Mouse (Mus musculus) limb, embryonic 10.5 days (tissue): Measurements from ENCODE around the gene Eef1akmt1. TPM values are rescaled to one million over a fixed set of nuclear protein-coding genes. Genes with fewer than 3 reads are reported as not detected.

Experiments used
- DNase-seq: peaks from one replicate; pipeline ENCODE4 v3.0.0-alpha.2; 2017; ENCODE audit warnings: low spot score
- H3K27ac ChIP-seq: fragments of 300-500 bp; sonication (generic); 2 replicates; pipeline ENCODE4 v1.5.1; 2016; ENCODE audit warnings: mild to moderate bottlenecking
- H3K27me3 ChIP-seq: fragments of 300-500 bp; sonication (generic); 2 replicates; pipeline ENCODE4 v1.6.1; 2016; ENCODE audit warnings: low read depth, mild to moderate bottlenecking; ENCODE audit not compliant: poor library complexity, severe bottlenecking
- H3K36me3 ChIP-seq: fragments of 300-500 bp; sonication (generic); 2 replicates; pipeline ENCODE4 v1.6.1; 2016; ENCODE audit warnings: mild to moderate bottlenecking, moderate library complexity
- H3K4me1 ChIP-seq: fragments of 300-500 bp; sonication (generic); 2 replicates; pipeline ENCODE4 v1.6.1; 2016
- H3K4me3 ChIP-seq: fragments of 300-500 bp; sonication (generic); 2 replicates; pipeline ENCODE4 v1.5.1; 2016; ENCODE audit warnings: mild to moderate bottlenecking, moderate library complexity
- H3K9me3 ChIP-seq: fragments of 300-500 bp; sonication (generic); replicated peaks from 2 replicates; pipeline ENCODE4 v1.6.1; 2016; ENCODE audit warnings: mild to moderate bottlenecking
- WGBS: fragments of 180-500 bp; shearing (Covaris S2); methylation state at CpG from one replicate; pipeline ENCODE4 v1.1.7; 2016; 5-methylcytosine and 5-hydroxymethylcytosine counted together
- polyA plus RNA-seq: library from polyadenylated mRNA; unstranded; fragments of >200 nt; fragmentation: Nextera tagmentation; extraction: Ambion mirVana; gene quantifications from 2 replicates; pipeline ENCODE4 v1.2.1, GENCODE M21; 2016

Eef1akmt1 gene
- polyA plus RNA-seq, 1 experiment from 2014 or later, result 115 TPM

DNA sequence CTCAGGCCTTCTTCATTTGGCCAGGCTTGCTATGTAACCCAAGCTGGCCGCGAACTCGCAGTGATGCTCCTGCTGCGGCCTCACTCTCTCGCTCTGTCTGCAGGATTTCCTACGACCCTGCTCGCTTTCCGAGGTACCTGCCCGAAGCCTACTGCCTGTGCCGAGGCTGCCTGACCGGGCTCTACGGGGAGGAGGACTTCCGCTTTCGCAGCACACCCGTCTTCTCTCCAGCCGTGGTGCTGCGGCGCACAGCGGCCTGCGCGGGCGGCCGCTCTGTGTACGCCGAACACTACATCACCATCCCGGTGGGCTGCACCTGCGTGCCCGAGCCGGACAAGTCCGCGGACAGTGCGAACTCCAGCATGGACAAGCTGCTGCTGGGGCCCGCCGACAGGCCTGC is 29.2 kb downstream of the Eef1akmt1 start:
- DNase-seq, result no peak
- Histone ChIP-seq H3K36me3 (0 out of 2 replicates have a peak, but pooled peaks cover under 1% of the 10 kb centered on the region), H3K27ac (no peak overlapping the region), H3K27me3 (peaks cover 16% of the 10 kb centered on the region), H3K4me1 (peaks cover 16% of the 10 kb centered on the region), H3K4me3 (peak overlapping the region; percentile 20; the same call in 1 of the 2 replicates), H3K9me3 (no peaks in the 10 kb centered on the region)
- 63% methylated on average over 34 of the region's 34 CpGs for WGBS

DNA sequence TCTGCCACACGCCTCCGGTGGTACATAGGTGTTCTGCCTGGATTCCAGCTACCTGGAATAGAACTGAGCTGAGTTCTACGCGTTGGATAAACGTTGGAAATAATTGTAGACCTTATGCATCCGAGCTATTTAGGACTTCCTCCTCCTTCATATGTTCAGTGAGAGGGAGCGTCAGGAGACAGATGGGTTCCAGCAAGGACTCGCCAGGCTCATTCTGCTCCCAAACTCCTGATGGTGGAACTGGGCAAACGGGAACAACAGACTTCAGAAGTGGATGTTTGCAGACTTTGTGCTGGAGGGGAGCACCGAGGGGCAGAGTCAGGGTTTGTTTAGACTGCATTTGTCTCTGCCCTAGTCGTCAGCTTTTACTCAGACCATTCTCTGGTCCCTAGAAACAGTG is 30.7 kb downstream of the Eef1akmt1 start:
- DNase-seq, result no peak
- H3K27ac ChIP-seq, result no peak overlapping the region
- H3K9me3 ChIP-seq, result no peaks in the 10 kb centered on the region
- H3K27me3 ChIP-seq, result peaks cover 31% of the 10 kb centered on the region
- H3K4me3 ChIP-seq, result no peak overlapping the region
- no peaks in the 10 kb centered on the region for H3K36me3 ChIP-seq
- WGBS, result 85% methylated on average over 11 of the region's 11 CpGs
- H3K4me1 ChIP-seq, result peaks cover 5% of the 10 kb centered on the region; the same call in 1 of the 2 replicates

DNA sequence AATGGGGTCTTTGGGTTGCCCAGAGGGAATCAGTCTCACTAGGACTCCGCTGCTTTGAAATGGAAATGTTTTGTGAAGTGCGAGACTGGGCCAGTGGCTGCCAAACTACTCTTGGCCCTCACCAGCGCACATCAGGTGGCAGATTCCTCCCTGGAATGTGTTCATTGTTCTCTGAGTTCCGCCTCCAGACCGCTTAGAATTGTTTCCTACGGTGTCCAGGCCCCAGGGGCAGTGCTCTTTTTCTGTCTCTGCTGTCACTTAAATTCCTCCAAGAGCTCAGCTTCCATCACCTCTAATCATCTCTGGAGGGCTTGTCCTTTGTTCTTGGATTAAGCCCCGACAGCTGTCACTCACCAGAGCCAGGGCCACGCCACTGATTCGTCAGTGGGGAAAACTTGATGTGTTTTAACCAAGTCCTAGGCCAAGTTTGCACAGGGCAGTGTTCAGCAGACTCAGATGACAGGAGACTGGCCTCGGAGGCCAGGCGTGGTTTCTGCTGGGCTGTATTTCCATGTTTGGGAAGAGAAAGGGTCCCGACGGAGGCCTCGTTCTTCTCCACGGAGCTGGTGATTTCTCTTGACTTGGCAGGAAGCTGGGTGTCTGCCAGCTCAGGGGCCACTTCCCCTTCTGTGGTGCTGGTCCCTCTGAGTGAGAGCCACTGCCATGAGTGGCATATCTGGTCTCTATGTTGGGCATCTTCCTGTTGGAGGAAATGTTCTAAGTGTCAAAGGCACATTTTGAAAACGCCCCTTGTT is 34.0 kb downstream of the Eef1akmt1 start:
- Histone ChIP-seq H3K27ac (no peak overlapping the region), H3K4me3 (no peak overlapping the region), H3K4me1 (peaks cover 17% of the 10 kb centered on the region), H3K27me3 (peaks cover 56% of the 10 kb centered on the region), H3K36me3 (no peaks in the 10 kb centered on the region), H3K9me3 (no peaks in the 10 kb centered on the region)
- no peak for DNase-seq
- 22% methylated on average over 16 of the region's 16 CpGs for WGBS

DNA sequence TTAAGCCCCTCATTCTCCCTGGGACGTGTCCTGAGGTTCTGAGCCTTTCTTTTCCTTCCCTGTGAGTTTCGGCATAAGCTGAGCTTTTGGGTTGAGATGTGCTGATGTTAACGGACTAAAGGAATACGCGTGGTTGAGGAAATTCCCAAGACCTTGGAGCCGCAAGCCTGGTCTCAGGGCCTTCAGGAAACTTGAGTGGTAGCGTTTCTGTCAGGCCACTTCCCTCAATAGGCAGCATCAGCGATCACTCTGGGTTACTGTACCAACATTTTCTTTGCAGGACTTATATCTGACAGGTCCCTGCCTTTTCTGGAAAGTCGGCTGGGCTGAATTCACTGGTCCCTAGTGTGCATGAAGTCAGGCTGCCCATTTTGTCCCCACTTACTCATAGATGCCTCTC is 34.6 kb downstream of the Eef1akmt1 start:
- no peaks in the 10 kb centered on the region for H3K9me3 ChIP-seq
- H3K27me3 ChIP-seq, result peaks cover 50% of the 10 kb centered on the region
- peaks cover 17% of the 10 kb centered on the region for H3K4me1 ChIP-seq
- no peak for DNase-seq
- 49% methylated on average over 9 of the region's 9 CpGs for WGBS
- H3K27ac ChIP-seq, result no peak overlapping the region
- H3K4me3 ChIP-seq, result no peak overlapping the region
- no peaks in the 10 kb centered on the region for H3K36me3 ChIP-seq

DNA sequence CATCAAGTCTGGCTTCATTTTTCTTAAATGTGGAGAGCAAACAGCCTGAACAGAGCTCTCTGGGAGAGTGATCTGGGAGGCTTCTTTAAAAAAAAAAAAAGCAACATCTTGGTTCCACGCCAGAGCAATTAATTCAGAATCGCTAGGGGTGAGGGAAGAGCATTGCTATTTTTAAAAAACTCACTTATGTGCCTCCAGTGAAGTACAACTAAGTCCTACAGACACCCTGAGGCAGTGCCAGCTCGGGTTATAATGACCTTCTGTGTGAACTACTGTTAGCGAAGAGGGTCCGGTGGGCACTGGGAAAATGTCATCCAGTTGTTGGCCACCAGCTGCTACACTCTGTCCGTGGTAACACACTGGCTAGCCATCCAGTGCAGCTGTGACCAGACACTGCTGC is 35.8 kb downstream of the Eef1akmt1 start:
- H3K4me3 ChIP-seq, result no peak overlapping the region
- 87% methylated on average over 6 of the region's 6 CpGs for WGBS
- no peaks in the 10 kb centered on the region for H3K9me3 ChIP-seq
- no peak for DNase-seq
- H3K4me1 ChIP-seq, result peaks cover 17% of the 10 kb centered on the region
- no peak overlapping the region for H3K27ac ChIP-seq
- no peaks in the 10 kb centered on the region for H3K36me3 ChIP-seq
- H3K27me3 ChIP-seq, result peaks cover 50% of the 10 kb centered on the region

DNA sequence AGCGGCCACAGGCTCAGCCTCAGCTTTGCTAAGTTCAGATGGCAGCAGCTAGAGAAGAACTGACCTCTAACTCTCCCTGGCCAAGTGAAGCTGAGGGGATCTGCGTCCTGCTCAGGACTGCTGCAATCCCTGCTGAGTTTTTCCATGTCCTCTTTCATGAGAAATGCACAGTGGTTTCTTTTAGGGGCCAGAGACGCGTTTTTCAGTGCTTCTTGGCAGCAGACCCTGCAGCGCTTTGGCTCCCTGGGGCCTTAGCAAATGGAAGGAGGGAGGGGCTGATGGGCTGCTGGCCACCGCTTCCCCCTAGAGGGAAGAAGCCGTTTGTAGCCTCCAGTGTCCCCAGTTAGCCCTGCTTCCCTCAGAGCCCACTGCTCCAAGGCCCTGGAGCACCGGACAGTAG is 36.5 kb downstream of the Eef1akmt1 start:
- peaks cover 50% of the 10 kb centered on the region for H3K27me3 ChIP-seq
- WGBS, result 17% methylated on average over 8 of the region's 8 CpGs
- H3K9me3 ChIP-seq, result no peaks in the 10 kb centered on the region
- peaks cover 17% of the 10 kb centered on the region for H3K4me1 ChIP-seq
- no peak for DNase-seq
- H3K4me3 ChIP-seq, result no peak overlapping the region
- no peaks in the 10 kb centered on the region for H3K36me3 ChIP-seq
- H3K27ac ChIP-seq, result no peak overlapping the region

DNA sequence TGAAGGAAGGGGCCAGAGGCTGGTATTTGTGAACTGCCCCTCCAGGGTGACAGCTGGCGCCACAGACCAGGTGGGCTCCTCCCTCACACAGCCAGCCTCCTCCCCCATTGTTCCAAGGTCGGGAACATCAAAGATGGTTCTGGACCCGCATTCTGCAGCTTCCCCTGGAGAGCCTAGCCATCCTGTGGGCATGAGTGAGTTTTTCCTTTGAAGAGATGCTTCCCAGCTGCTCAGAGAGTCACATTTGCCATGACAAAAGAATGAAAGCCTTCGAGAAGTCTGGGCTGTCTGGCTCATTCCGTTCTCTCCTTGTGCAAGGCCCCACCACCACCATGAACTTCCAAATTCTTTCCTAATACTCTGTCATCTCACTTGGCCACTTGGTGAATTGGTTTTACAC is 37.1 kb downstream of the Eef1akmt1 start:
- WGBS, result 4% methylated on average over 5 of the region's 5 CpGs
- Histone ChIP-seq H3K36me3 (no peaks in the 10 kb centered on the region), H3K9me3 (no peaks in the 10 kb centered on the region), H3K27ac (no peak overlapping the region), H3K4me1 (peaks cover 22% of the 10 kb centered on the region), H3K4me3 (no peak overlapping the region), H3K27me3 (peaks cover 50% of the 10 kb centered on the region)
- DNase-seq, result no peak

DNA sequence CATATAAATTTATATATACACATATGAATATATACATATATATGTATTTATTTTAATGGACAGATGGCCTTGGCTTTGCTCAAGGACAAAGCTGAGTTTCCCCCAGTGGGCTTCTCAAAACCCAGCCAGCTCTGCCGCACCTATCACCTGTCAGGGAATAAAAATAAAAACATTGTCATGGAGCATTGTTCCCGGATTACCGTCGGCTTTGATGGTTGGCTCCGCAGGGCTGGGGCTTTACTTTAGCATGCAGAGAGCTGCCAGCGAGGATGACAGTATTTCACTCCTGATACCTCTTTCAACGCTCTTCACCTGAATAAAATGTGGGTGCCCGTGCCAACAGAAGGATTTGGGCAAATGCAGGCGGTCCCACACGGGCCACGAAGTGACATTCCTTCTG is 37.6 kb downstream of the Eef1akmt1 start:
- Histone ChIP-seq H3K27me3 (peaks cover 50% of the 10 kb centered on the region), H3K36me3 (no peaks in the 10 kb centered on the region), H3K4me3 (no peak overlapping the region), H3K4me1 (peaks cover 22% of the 10 kb centered on the region), H3K27ac (no peak overlapping the region), H3K9me3 (no peaks in the 10 kb centered on the region)
- no peak for DNase-seq
- 12% methylated on average over 11 of the region's 11 CpGs for WGBS

DNA sequence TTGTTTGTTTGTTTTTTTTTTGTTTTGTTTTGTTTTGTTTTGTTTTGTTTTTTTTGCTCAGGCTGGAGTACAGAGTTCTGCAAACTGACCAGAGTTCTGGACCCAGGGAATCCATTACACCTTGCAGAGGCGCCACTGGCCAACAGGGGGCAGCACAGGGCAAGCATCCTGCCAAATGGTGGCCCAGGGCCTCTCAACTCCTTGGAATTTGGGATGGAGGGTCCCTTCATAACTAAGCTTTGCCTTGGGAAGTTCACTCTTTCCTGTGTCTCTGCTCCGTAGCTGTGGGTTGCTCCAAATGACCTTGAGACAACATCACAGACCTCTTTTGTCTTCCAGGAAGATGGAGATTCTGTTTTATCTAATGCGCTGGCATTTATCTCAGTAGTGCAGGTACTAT is 38.2 kb downstream of the Eef1akmt1 start:
- peak; percentile 79 for DNase-seq
- Histone ChIP-seq H3K27ac (no peak overlapping the region), H3K27me3 (peaks cover 50% of the 10 kb centered on the region), H3K4me3 (no peak overlapping the region), H3K4me1 (peaks cover 22% of the 10 kb centered on the region), H3K9me3 (no peaks in the 10 kb centered on the region), H3K36me3 (no peaks in the 10 kb centered on the region)
- 32% methylated on average over 3 of the region's 3 CpGs for WGBS

DNA sequence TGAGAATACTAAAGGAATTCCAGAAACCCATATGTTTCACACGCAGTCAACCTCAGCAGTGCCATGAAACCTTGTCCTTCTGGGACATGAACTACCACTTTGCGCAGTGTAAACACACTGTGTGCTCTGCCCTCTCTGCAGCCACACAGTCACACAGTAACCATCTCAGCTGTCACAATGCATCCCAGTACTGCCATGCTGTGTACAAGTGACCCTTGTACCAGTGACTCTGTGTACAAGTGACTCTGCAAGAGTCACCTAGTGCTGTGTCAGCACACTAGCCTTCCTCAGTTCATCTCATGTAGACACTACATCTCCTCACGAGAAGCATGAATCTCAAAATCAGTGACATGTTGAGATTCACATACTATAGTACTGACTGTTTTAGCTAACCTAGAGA is 38.8 kb downstream of the Eef1akmt1 start:
- Histone ChIP-seq H3K36me3 (no peaks in the 10 kb centered on the region), H3K9me3 (no peaks in the 10 kb centered on the region), H3K27me3 (peaks cover 51% of the 10 kb centered on the region), H3K4me3 (no peak overlapping the region), H3K4me1 (peaks cover 19% of the 10 kb centered on the region), H3K27ac (no peak overlapping the region)
- 90% methylated on average over 3 of the region's 3 CpGs for WGBS
- DNase-seq, result no peak

DNA sequence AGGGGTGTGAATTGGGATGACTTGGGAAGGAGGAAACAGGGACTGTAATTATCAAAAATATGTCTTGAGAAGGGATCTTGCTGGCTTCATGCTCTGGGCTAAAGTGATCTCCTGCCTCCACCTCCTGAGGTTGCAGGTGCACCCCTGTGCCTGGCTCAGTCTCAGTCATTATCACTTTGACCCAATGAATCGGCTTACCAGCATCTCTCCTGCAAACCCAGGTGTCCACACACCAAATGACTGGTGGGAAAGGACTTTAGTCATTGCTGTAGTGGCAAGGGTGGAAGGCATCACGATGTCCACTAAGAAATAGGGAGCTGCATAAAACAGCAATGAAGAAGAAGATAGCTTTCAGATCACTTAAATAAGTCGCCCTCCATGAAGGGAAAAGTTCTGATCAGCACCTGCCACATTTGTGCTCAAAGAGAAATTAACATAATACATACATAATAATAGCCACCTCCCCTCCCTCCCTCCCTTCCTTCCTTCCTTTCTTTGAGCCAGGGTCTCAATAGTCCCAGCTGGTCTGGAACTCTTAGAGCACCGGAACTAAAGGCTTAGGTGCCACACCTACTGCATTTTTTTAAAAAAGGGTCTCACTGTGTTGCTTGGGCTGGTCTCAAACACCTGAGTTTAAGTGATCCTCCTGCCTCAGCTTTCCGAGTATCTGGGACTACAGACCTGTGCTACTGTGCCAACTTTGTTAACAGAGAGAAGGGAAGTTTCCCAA is 41.5 kb downstream of the Eef1akmt1 start:
- Histone ChIP-seq H3K27ac (no peak overlapping the region), H3K36me3 (no peaks in the 10 kb centered on the region), H3K9me3 (no peaks in the 10 kb centered on the region), H3K4me1 (peaks cover 24% of the 10 kb centered on the region), H3K4me3 (no peak overlapping the region), H3K27me3 (peaks cover 45% of the 10 kb centered on the region)
- WGBS, result 72% methylated on average over 5 of the region's 5 CpGs
- DNase-seq, result no peak

DNA sequence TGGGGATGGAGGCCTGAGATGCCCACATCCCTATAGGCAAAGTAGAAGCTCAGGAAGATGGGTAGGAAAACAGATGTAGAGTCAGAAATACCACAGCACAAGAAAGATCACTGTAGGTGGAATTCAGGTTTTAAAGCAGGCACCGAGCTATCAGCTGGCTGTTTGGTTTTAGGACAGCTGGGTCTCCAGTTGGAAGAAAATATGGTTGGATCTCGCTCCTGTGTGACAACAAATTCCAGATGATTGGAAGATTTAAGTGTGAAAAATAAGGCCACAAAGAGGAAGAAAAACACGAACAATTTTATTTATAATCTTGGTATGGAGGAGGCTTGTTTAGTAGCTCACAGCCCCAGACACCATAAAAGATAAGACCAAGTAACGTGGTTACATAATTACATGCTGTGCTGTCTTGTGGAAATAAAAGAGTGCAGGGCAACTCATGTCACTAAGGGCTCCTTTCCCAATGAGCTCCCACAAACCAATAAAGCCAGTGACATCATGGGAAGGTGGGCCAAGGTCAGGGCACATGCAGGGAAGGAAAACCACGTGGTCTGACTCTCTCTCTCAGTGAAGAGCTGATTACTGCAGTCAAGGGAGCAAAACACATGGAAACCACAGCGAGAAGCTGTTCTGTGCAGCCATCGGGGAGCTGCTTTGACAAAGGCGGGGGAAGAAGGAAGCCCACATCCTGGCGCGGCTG is 42.2 kb downstream of the Eef1akmt1 start:
- H3K9me3 ChIP-seq, result no peaks in the 10 kb centered on the region
- no peaks in the 10 kb centered on the region for H3K36me3 ChIP-seq
- H3K27ac ChIP-seq, result no peak overlapping the region
- DNase-seq, result no peak
- peaks cover 39% of the 10 kb centered on the region for H3K27me3 ChIP-seq
- no peak overlapping the region for H3K4me3 ChIP-seq
- peaks cover 23% of the 10 kb centered on the region for H3K4me1 ChIP-seq
- 66% methylated on average over 10 of the region's 10 CpGs for WGBS

DNA sequence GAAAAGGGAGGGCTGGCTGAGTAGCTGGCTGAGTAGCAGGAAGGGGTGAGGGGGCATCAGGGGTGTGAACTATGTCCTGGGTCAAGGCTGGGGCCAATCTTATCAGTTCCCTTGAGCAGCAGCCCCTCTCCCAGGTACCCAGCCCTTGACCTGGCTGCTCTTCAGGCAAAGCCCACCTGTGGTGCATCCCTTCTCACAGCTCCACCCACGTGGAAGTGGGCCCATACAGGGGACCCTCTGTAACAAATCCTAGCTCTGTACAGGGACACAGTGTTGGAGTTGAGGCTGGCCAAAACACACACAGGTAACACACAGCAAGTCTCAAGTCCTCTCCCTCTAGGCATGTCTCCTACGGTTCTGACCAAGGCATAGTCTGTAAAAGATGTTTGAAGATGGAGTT is 43.8 kb downstream of the Eef1akmt1 start:
- no peak overlapping the region for H3K4me3 ChIP-seq
- H3K27ac ChIP-seq, result no peak overlapping the region
- no peak for DNase-seq
- H3K4me1 ChIP-seq, result peaks cover 22% of the 10 kb centered on the region
- H3K36me3 ChIP-seq, result no peaks in the 10 kb centered on the region
- WGBS, result 44% methylated on average over 2 of the region's 2 CpGs
- no peaks in the 10 kb centered on the region for H3K9me3 ChIP-seq
- peaks cover 44% of the 10 kb centered on the region for H3K27me3 ChIP-seq
